Mouse (Mus musculus): ENCODE data around the gene C2cd4d.

DNA sequence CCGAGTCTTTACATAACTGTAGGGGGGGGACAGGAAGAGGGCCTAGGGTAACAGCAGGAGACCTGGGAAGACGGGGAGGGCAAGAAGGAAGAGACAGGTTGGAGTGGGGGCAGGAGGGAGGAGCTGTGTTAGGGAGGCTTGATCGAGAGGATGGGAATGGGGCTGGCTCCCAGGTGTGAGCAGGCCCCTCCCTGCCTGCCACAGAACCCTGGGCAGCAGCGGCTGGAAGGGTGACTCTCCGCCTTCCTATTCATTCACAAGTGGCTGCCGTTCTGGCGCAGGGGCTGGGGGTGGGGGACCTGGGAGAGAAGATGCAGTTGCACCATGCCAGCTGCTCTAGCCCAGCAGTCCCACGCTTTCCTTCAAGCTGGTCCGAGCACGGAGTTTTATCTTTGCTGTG lies 10.9 kb downstream of the C2cd4d start:
- TF ChIP-seq CTCF (IDR thresholded peaks at IDR 0.05; ENCODE audit: low read depth) (no peak), EP300 (IDR thresholded peaks at IDR 0.05; ENCODE audit: low read depth) (no peak)

All from liver, postnatal 0 days (tissue).